Mouse (Mus musculus) liver, embryonic 14.5 days (tissue): ENCODE measurements around the gene Ipo13.

Experiments
- CTCF ChIP-seq: IDR thresholded peaks from 2 replicates; pipeline ENCODE4 v1.5.1; 2016; ENCODE audit warnings: antibody characterized with exemption, low read depth, control low read depth
- EP300 ChIP-seq: IDR thresholded peaks from 2 replicates; pipeline ENCODE4 v1.6.1; 2016; ENCODE audit warnings: antibody characterized with exemption, low read depth

- TF ChIP-seq CTCF (no peak), EP300 (no peak)
These were observed 19.3 kb upstream of the Ipo13 start for GRCm38 (mm10) chr4:117934081-117934480.
